Mouse (Mus musculus): ENCODE results near the gene Sytl1. TPM values are rescaled to one million over a fixed set of nuclear protein-coding genes. Genes with fewer than 3 reads are reported as not detected.

Sytl1 gene
- 10 to 100 TPM; 22.1 to 39.4 TPM for polyA plus RNA-seq (2017; shearing (Covaris generic))

GRCm38 (mm10) chr4:133262882-133263281 lies at the start of gene Sytl1:
Sytl1 (minus strand) TSS chr4:133263113.
- ATAC-seq, result peak; percentile 60

GRCm38 (mm10) chr4:133309948-133310347 lies 47.0 kb upstream of the Sytl1 start:
- ATAC-seq, result no peak

- peak; percentile 45 for ATAC-seq
Measured at GRCm38 (mm10) chr4:133307331-133307730, 44.4 kb upstream of the Sytl1 start.

GRCm38 (mm10) chr4:133305825-133306224 lies 42.9 kb upstream of the Sytl1 start:
- no peak for ATAC-seq

GRCm38 (mm10) chr4:133304770-133305169 lies 41.9 kb upstream of the Sytl1 start:
- no peak for ATAC-seq

- ATAC-seq, result no peak
Measured at GRCm38 (mm10) chr4:133302668-133303067, 39.8 kb upstream of the Sytl1 start.

GRCm38 (mm10) chr4:133301802-133302201 lies 38.9 kb upstream of the Sytl1 start:
- ATAC-seq, result no peak

- no peak for ATAC-seq
Measured at GRCm38 (mm10) chr4:133300421-133300820, 37.5 kb upstream of the Sytl1 start.

- ATAC-seq, result no peak
Measured at GRCm38 (mm10) chr4:133299701-133300100, 36.8 kb upstream of the Sytl1 start.

GRCm38 (mm10) chr4:133298516-133299365 lies 35.8 kb upstream of the Sytl1 start:
- peak; percentile 59 for ATAC-seq

- ATAC-seq, result peak; percentile 90
Measured at GRCm38 (mm10) chr4:133297801-133298238, 34.9 kb upstream of the Sytl1 start.

GRCm38 (mm10) chr4:133297360-133297759 lies 34.4 kb upstream of the Sytl1 start:
- ATAC-seq, result no peak

- ATAC-seq, result no peak
Measured at GRCm38 (mm10) chr4:133294084-133294483, 31.2 kb upstream of the Sytl1 start.

GRCm38 (mm10) chr4:133292901-133293843 lies 30.3 kb upstream of the Sytl1 start:
- no peak for ATAC-seq

GRCm38 (mm10) chr4:133292405-133292804 lies 29.5 kb upstream of the Sytl1 start:
- no peak for ATAC-seq

- no peak for ATAC-seq
Measured at GRCm38 (mm10) chr4:133291255-133291654, 28.3 kb upstream of the Sytl1 start.

- no peak for ATAC-seq
Measured at GRCm38 (mm10) chr4:133286476-133287077, 23.7 kb upstream of the Sytl1 start.

GRCm38 (mm10) chr4:133285950-133286349 lies 23.0 kb upstream of the Sytl1 start:
- ATAC-seq, result no peak

- ATAC-seq, result no peak
Measured at GRCm38 (mm10) chr4:133285299-133285698, 22.4 kb upstream of the Sytl1 start.

- no peak for ATAC-seq
Measured at GRCm38 (mm10) chr4:133282656-133283055, 19.7 kb upstream of the Sytl1 start.

- ATAC-seq, result no peak
Measured at GRCm38 (mm10) chr4:133281951-133282481, 19.1 kb upstream of the Sytl1 start.

GRCm38 (mm10) chr4:133281513-133281912 lies 18.6 kb upstream of the Sytl1 start:
- no peak for ATAC-seq

- ATAC-seq, result no peak
Measured at GRCm38 (mm10) chr4:133278482-133278881, 15.6 kb upstream of the Sytl1 start.

All from CD4-positive, CD25-positive, alpha-beta regulatory T cell, adult 4 months (primary cell).